Mouse (Mus musculus): ENCODE data around the gene Dpf3. TPM values are rescaled to one million over a fixed set of nuclear protein-coding genes. Genes with fewer than 3 reads are reported as not detected.
A peak's percentile ranks its signal among the peaks of the same experiment; 100 is the strongest.

The Dpf3 gene
- polyA plus RNA-seq, 1 experiment from 2014 or later, result 19.2 TPM

- Histone ChIP-seq H3K4me1 (ENCODE audit: control insufficient read depth, insufficient read depth, low read length) (no peaks in the 10 kb centered on the region), H3K9ac (ENCODE audit: low read length) (no peak overlapping the region), H3K27ac (ENCODE audit: low read length) (no peak overlapping the region), H3K4me3 (ENCODE audit: low read length) (no peak overlapping the region), H3K27me3 (ENCODE audit: control insufficient read depth, insufficient read depth, low read length) (no peaks in the 10 kb centered on the region), H3K9me3 (replicated peaks; ENCODE audit: control insufficient read depth, low read length) (no peaks in the 10 kb centered on the region), H3K36me3 (ENCODE audit: control insufficient read depth, insufficient read depth) (no peaks in the 10 kb centered on the region), H3K4me2 (ENCODE audit: low read depth, low read length) (no peak overlapping the region)
- WGBS, result 68% methylated on average over 1 of the region's 1 CpGs
- no peak for ATAC-seq (replicated peaks; ENCODE audit: extremely low read depth, insufficient read depth, low FRiP score)
These were observed 307.7 kb downstream of the Dpf3 start for GRCm38 (mm10) chr12:83179860-83180259.

- H3K27ac ChIP-seq (ENCODE audit: low read length), result no peak overlapping the region
- no peak overlapping the region for H3K4me2 ChIP-seq (ENCODE audit: low read depth, low read length)
- 70% methylated on average over 2 of the region's 2 CpGs for WGBS
- H3K4me1 ChIP-seq (ENCODE audit: control insufficient read depth, insufficient read depth, low read length), result no peaks in the 10 kb centered on the region
- ATAC-seq (replicated peaks; ENCODE audit: extremely low read depth, insufficient read depth, low FRiP score), result no peak
- no peak overlapping the region for H3K9ac ChIP-seq (ENCODE audit: low read length)
- H3K36me3 ChIP-seq (ENCODE audit: control insufficient read depth, insufficient read depth), result no peaks in the 10 kb centered on the region
- no peaks in the 10 kb centered on the region for H3K9me3 ChIP-seq (replicated peaks; ENCODE audit: control insufficient read depth, low read length)
- H3K4me3 ChIP-seq (ENCODE audit: low read length), result no peak overlapping the region
- no peaks in the 10 kb centered on the region for H3K27me3 ChIP-seq (ENCODE audit: control insufficient read depth, insufficient read depth, low read length)
These were observed 308.7 kb downstream of the Dpf3 start for GRCm38 (mm10) chr12:83178770-83179169.

GRCm38 (mm10) chr12:83169495-83170209 is 317.9 kb downstream of the Dpf3 start:
- H3K4me3 ChIP-seq (ENCODE audit: low read length), result no peak overlapping the region
- peak overlapping the region; percentile 75 for H3K27ac ChIP-seq (ENCODE audit: low read length)
- H3K9me3 ChIP-seq (replicated peaks; ENCODE audit: control insufficient read depth, low read length), result 0 out of 2 replicates have a peak, but pooled peaks cover 3% of the 10 kb centered on the region
- H3K4me1 ChIP-seq (ENCODE audit: control insufficient read depth, insufficient read depth, low read length), result peaks cover 10% of the 10 kb centered on the region
- H3K4me2 ChIP-seq (ENCODE audit: low read depth, low read length), result peak overlapping the region; percentile 47
- H3K27me3 ChIP-seq (ENCODE audit: control insufficient read depth, insufficient read depth, low read length), result no peaks in the 10 kb centered on the region
- ATAC-seq (replicated peaks; ENCODE audit: extremely low read depth, insufficient read depth, low FRiP score), result no peak; the same call in none of the 2 replicates
- H3K9ac ChIP-seq (ENCODE audit: low read length), result peak overlapping the region; percentile 36; the same call in 1 of the 2 replicates
- H3K36me3 ChIP-seq (ENCODE audit: control insufficient read depth, insufficient read depth), result no peaks in the 10 kb centered on the region
- WGBS, result 22% methylated on average over 12 of the region's 12 CpGs

- no peak overlapping the region for H3K9ac ChIP-seq (ENCODE audit: low read length)
- H3K27me3 ChIP-seq (ENCODE audit: control insufficient read depth, insufficient read depth, low read length), result no peaks in the 10 kb centered on the region
- 0 out of 2 replicates have a peak, but pooled peaks cover 3% of the 10 kb centered on the region for H3K9me3 ChIP-seq (replicated peaks; ENCODE audit: control insufficient read depth, low read length)
- WGBS, result 62% methylated on average over 6 of the region's 6 CpGs
- H3K4me2 ChIP-seq (ENCODE audit: low read depth, low read length), result no peak overlapping the region
- H3K4me3 ChIP-seq (ENCODE audit: low read length), result no peak overlapping the region
- ATAC-seq (replicated peaks; ENCODE audit: extremely low read depth, insufficient read depth, low FRiP score), result no peak
- no peak overlapping the region for H3K27ac ChIP-seq (ENCODE audit: low read length)
- H3K4me1 ChIP-seq (ENCODE audit: control insufficient read depth, insufficient read depth, low read length), result peaks cover 15% of the 10 kb centered on the region
- H3K36me3 ChIP-seq (ENCODE audit: control insufficient read depth, insufficient read depth), result no peaks in the 10 kb centered on the region
These were observed 319.2 kb downstream of the Dpf3 start for GRCm38 (mm10) chr12:83168310-83168709.

- no peak for ATAC-seq (replicated peaks; ENCODE audit: extremely low read depth, insufficient read depth, low FRiP score)
- Histone ChIP-seq H3K4me2 (ENCODE audit: low read depth, low read length) (no peak overlapping the region), H3K27me3 (ENCODE audit: control insufficient read depth, insufficient read depth, low read length) (no peaks in the 10 kb centered on the region), H3K4me3 (ENCODE audit: low read length) (no peak overlapping the region), H3K36me3 (ENCODE audit: control insufficient read depth, insufficient read depth) (no peaks in the 10 kb centered on the region), H3K27ac (ENCODE audit: low read length) (no peak overlapping the region), H3K9ac (ENCODE audit: low read length) (no peak overlapping the region), H3K9me3 (replicated peaks; ENCODE audit: control insufficient read depth, low read length) (no peaks in the 10 kb centered on the region), H3K4me1 (ENCODE audit: control insufficient read depth, insufficient read depth, low read length) (peaks cover 11% of the 10 kb centered on the region)
- WGBS, result 65% methylated on average over 1 of the region's 1 CpGs
These were observed 322.5 kb downstream of the Dpf3 start for GRCm38 (mm10) chr12:83165058-83165457.

Other genes starting within 250 kb of the Dpf3 start
- 26.9 and 27.4 TPM in 2 replicates for gene Dcaf4, start 32.8 kb upstream of the Dpf3 start, polyA plus RNA-seq (2015; fragmentation: Nextera tagmentation; extraction: Ambion mirVana)
- 15.4 and 15.7 TPM in 2 replicates for gene Zfyve1, start 109.5 kb upstream of the Dpf3 start, polyA plus RNA-seq (2015; fragmentation: Nextera tagmentation; extraction: Ambion mirVana)
- gene Rbm25, start 143.5 kb upstream of the Dpf3 start, polyA plus RNA-seq (2015; fragmentation: Nextera tagmentation; extraction: Ambion mirVana), result 156 and 161 TPM in 2 replicates
- gene Psen1, start 200.4 kb upstream of the Dpf3 start, polyA plus RNA-seq (2015; fragmentation: Nextera tagmentation; extraction: Ambion mirVana), result 46.1 and 49.4 TPM in 2 replicates